Mouse (Mus musculus) adipocyte (in vitro differentiated cells): ENCODE results near the gene Orai1.
"Not testable (repeated sequence)": the region's sequence is repeated elsewhere in the genome, so short reads cannot be mapped to it uniquely, and the experiment has no call there.

Experiments used
- DNase-seq: peaks from one replicate; pipeline ENCODE4 v3.0.0-alpha.2; 2016; ENCODE audit warnings: low spot score

Gene Orai1

GRCm38 (mm10) chr5:123014753-123015701, at the start of gene Orai1:
TSS of gene Orai1 (plus strand) at chr5:123015074.
- DNase-seq: peak; percentile 99

- DNase-seq: no peak
Observed at GRCm38 (mm10) chr5:122965427-122965826, 49.4 kb upstream of the Orai1 start.

- peak; percentile 73 for DNase-seq
Observed at GRCm38 (mm10) chr5:122968322-122968721, 46.6 kb upstream of the Orai1 start.

- no peak for DNase-seq
Observed at GRCm38 (mm10) chr5:122970056-122970455, 44.8 kb upstream of the Orai1 start.

GRCm38 (mm10) chr5:122971438-122971837, 43.4 kb upstream of the Orai1 start:
- DNase-seq: no peak

GRCm38 (mm10) chr5:122972116-122972515, 42.8 kb upstream of the Orai1 start:
- DNase-seq: no peak

- not testable (repeated sequence) for DNase-seq
Observed at GRCm38 (mm10) chr5:122974701-122975100, 40.2 kb upstream of the Orai1 start.

- no peak for DNase-seq
Observed at GRCm38 (mm10) chr5:122978970-122979369, 35.9 kb upstream of the Orai1 start.

- DNase-seq: no peak
Observed at GRCm38 (mm10) chr5:122984483-122984882, 30.4 kb upstream of the Orai1 start.

- no peak for DNase-seq
Observed at GRCm38 (mm10) chr5:122985276-122985675, 29.6 kb upstream of the Orai1 start.

- no peak for DNase-seq
Observed at GRCm38 (mm10) chr5:122986091-122986493, 28.8 kb upstream of the Orai1 start.

- DNase-seq: no peak
Observed at GRCm38 (mm10) chr5:122987211-122988020, 27.5 kb upstream of the Orai1 start.

- DNase-seq: peak; percentile 25
Observed at GRCm38 (mm10) chr5:122988021-122988751, 26.7 kb upstream of the Orai1 start.

GRCm38 (mm10) chr5:122989001-122989525, 25.8 kb upstream of the Orai1 start:
- peak; percentile 65 for DNase-seq

- peak; percentile 15 for DNase-seq
Observed at GRCm38 (mm10) chr5:122989551-122990330, 25.1 kb upstream of the Orai1 start, which contains the start of gene Kdm2b. TSS of gene Kdm2b (minus strand) at chr5:122989823.

- DNase-seq: no peak
Observed at GRCm38 (mm10) chr5:122990411-122991160, 24.3 kb upstream of the Orai1 start.

- no peak for DNase-seq
Observed at GRCm38 (mm10) chr5:122991350-122992004, 23.4 kb upstream of the Orai1 start.

- DNase-seq: no peak
Observed at GRCm38 (mm10) chr5:122993811-122994210, 21.1 kb upstream of the Orai1 start.

- peak; percentile 86 for DNase-seq
Observed at GRCm38 (mm10) chr5:122994303-122994846, 20.5 kb upstream of the Orai1 start.
